19 mouse cellular contexts compared by ENCODE assay signal in the genomic region with DNA sequence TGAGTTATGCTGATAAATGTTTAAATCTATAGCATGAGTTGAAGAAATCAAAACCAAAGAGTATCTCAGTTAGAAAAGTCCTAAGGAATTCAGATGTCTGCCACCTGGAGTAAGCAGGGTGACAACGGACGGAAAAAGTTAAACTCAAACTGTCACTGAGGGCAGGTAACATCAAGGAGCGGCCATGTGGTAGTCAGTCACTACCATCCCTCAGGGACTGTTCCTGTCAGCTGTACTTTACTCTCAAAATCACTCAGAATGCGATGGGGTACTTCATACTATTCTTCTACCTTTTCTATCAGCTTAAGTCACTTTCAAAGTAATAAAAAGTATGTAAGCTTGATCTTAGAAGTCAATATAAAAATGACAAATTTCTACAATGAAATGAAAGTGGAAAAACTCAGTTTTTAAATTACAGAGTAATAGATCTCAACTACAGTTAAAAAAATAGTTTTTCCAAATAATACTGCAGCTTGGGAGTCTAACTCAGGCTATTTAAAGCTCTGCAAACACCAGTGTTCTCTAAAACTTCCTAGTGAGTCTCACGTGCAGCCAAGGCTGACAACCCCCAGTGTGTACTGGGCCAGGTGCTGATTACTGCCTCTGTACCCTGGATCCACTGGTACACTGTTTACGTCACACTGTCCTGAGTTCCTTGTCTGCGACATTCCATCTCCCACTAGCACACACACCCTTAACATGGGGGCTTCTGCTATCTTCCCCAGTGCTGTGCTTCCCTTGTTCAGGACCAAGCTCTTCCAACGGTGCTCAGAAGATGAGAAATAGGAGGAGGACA. TPM values are rescaled to one million over a fixed set of nuclear protein-coding genes. Genes with fewer than 3 reads are reported as not detected.
DNase-seq lines count a peak whose midpoint lies in the region; ATAC-seq and TF ChIP-seq lines count a peak whose summit lies in the region.
"Had no signal": no experiment of that assay in that cellular context is flagged by ENCODE, and none has a peak within 500 bp of the region (broad histone marks: within the 10 kb centered on the region; RNA-seq: fewer than 3 reads in every experiment).

No protein-coding gene starts in this region.

- TF ChIP-seq RAD21 in CH12.LX (IDR thresholded peaks at IDR 0.05; ENCODE audit: low read depth, low read length) = no peak

- TF ChIP-seq POLR2A in CH12.LX (IDR thresholded peaks at IDR 0.05; ENCODE audit: low read depth, low read length) = no peak

- peaks cover 8 to 26% of the 10 kb centered on the region in 2 experiments for H3K4me1 ChIP-seq in CH12.LX (ENCODE audit: control insufficient read depth in 1 of 2, insufficient read depth in 2 of 2)
- H3K4me1 ChIP-seq in liver, postnatal 0 days (ENCODE audit: insufficient read depth) = 0 out of 2 replicates have a peak, but pooled peaks cover 6% of the 10 kb centered on the region
- no peaks in the 10 kb centered on the region for H3K4me1 ChIP-seq in forebrain, embryonic 11.5 days (replicated peaks; ENCODE audit: control insufficient read depth, insufficient read depth, low read length)
- H3K4me1 ChIP-seq: embryonic facial prominence, embryonic 10.5 days; hindbrain, embryonic 10.5 days had no signal

- no peak overlapping the region for H3K9ac ChIP-seq in CH12.LX (ENCODE audit: insufficient read depth, low read depth)
- H3K9ac ChIP-seq in liver, postnatal 0 days (replicated peaks) = no peak overlapping the region
- no peak overlapping the region for H3K9ac ChIP-seq in forebrain, embryonic 11.5 days (ENCODE audit: low read length)

- H3K4me2 ChIP-seq in CH12.LX (ENCODE audit: insufficient read depth, low read depth, poor library complexity, severe bottlenecking) = no peak overlapping the region
- H3K4me2 ChIP-seq in liver, postnatal 0 days (ENCODE audit: low read depth, low read length) = no peak overlapping the region
- H3K4me2 ChIP-seq in forebrain, embryonic 11.5 days (ENCODE audit: low read depth, low read length, severe bottlenecking) = no peak overlapping the region

- no peak for TF ChIP-seq CTCF in layer of hippocampus, adult 2 months (conservative IDR thresholded peaks at IDR 0.05)
- TF ChIP-seq CTCF in CH12.LX (conservative IDR thresholded peaks at IDR 0.05 in 1 of 2, IDR thresholded peaks at IDR 0.05 in 1 of 2; ENCODE audit: low read depth in 2 of 2, low read length in 2 of 2) = no peak
- TF ChIP-seq CTCF in liver, postnatal 0 days (IDR thresholded peaks at IDR 0.05; ENCODE audit: low read depth) = no peak

- peak overlapping the region; percentile 11; the same call in 1 of the 2 replicates for H3K27ac ChIP-seq in layer of hippocampus, adult 2 months
- 0 out of 2 replicates have a peak overlapping the region, but pooled peaks have one; percentile 4 for H3K27ac ChIP-seq in CH12.LX (ENCODE audit: insufficient read depth, low read depth)
- H3K27ac ChIP-seq in liver, postnatal 0 days (ENCODE audit: low read depth) = peak overlapping the region; percentile 25
- no peak overlapping the region for H3K27ac ChIP-seq in forebrain, embryonic 11.5 days (ENCODE audit: low read depth, low read length)
- H3K27ac ChIP-seq: embryonic facial prominence, embryonic 10.5 days; hindbrain, embryonic 10.5 days had no signal

- no peaks in the 10 kb centered on the region for H3K27me3 ChIP-seq in CH12.LX (replicated peaks)
- H3K27me3 ChIP-seq in liver, postnatal 0 days (ENCODE audit: insufficient read depth, low read length) = no peaks in the 10 kb centered on the region
- H3K27me3 ChIP-seq in forebrain, embryonic 11.5 days (ENCODE audit: control insufficient read depth, insufficient read depth, low read length) = no peaks in the 10 kb centered on the region
- H3K27me3 ChIP-seq: megakaryocyte, embryonic 14.5 days had no signal

- ATAC-seq in granulocyte monocyte progenitor cell, adult 5-6 weeks (replicated peaks; ENCODE audit: poor library complexity, severe bottlenecking) = peak; percentile 27
- peak; percentile 86 for ATAC-seq in liver, postnatal 0 days
- ATAC-seq in forebrain, embryonic 11.5 days (replicated peaks; ENCODE audit: low FRiP score) = no peak
- ATAC-seq: midbrain, embryonic 16.5 days had no signal

- no peak for DNase-seq in layer of hippocampus, adult 2 months (ENCODE audit: low spot score in 2 of 2)
- DNase-seq in layer of hippocampus, adult 18-20 months (ENCODE audit: low spot score in 2 of 2) = no peak
- DNase-seq in CH12.LX (ENCODE audit: extremely low read depth) = peak; percentile 35
- peak; percentile 19 for DNase-seq in liver, postnatal 0 days
- no peak for DNase-seq in embryo, embryonic 10 days (ENCODE audit: low spot score)
- no peak for DNase-seq in forebrain, embryonic 11.5 days (ENCODE audit: low spot score)
- DNase-seq: adrenal gland, postnatal 25 days; cerebellum, postnatal 14 days; gastrocnemius, postnatal 14 days; kidney, postnatal 10 days; layer of hippocampus, adult 9-11 months; right cerebral cortex, postnatal 25 days; thymus, adult 18-20 months had no signal

- 0 out of 2 replicates have a peak, but pooled peaks have one; percentile 37 for TF ChIP-seq EP300 in CH12.LX (IDR thresholded peaks at IDR 0.05; ENCODE audit: low read length)
- TF ChIP-seq EP300 in liver, postnatal 0 days (IDR thresholded peaks at IDR 0.05; ENCODE audit: low read depth) = no peak

- dilution Hi-C loops in CH12.LX (cut with MboI; ENCODE audit: extremely low pct_ligation_motif_present, extremely low pct_unique_long_range_greater_than_20kb, low sequenced_read_pairs) = no loop called here

- no peak overlapping the region for H3K4me3 ChIP-seq in layer of hippocampus, adult 2 months
- H3K4me3 ChIP-seq in CH12.LX (replicated peaks in 1 of 3; ENCODE audit: low read depth in 2 of 3, low read length in 2 of 3, poor library complexity in 1 of 3) = no peak overlapping the region
- H3K4me3 ChIP-seq in liver, postnatal 0 days (ENCODE audit: low read depth, low read length) = no peak overlapping the region
- H3K4me3 ChIP-seq in forebrain, embryonic 11.5 days (ENCODE audit: low read depth, low read length) = no peak overlapping the region
- H3K4me3 ChIP-seq: embryonic facial prominence, embryonic 10.5 days; erythroblast, embryonic 14.5 days; hindbrain, embryonic 10.5 days; megakaryocyte, embryonic 14.5 days had no signal

- H3K79me2 ChIP-seq in CH12.LX (replicated peaks; ENCODE audit: control insufficient read depth, extremely low read depth, insufficient read depth, poor library complexity, severe bottlenecking) = no peaks in the 10 kb centered on the region

- H3K9me3 ChIP-seq in CH12.LX (replicated peaks; ENCODE audit: low read length) = no peaks in the 10 kb centered on the region
- H3K9me3 ChIP-seq in liver, postnatal 0 days (ENCODE audit: low read length) = no peaks in the 10 kb centered on the region
- H3K9me3 ChIP-seq in forebrain, embryonic 11.5 days (ENCODE audit: control insufficient read depth, low read length) = no peaks in the 10 kb centered on the region
- H3K9me3 ChIP-seq: embryonic facial prominence, embryonic 10.5 days; hindbrain, embryonic 10.5 days; megakaryocyte, embryonic 14.5 days had no signal

- peaks cover 5 to 20% of the 10 kb centered on the region in 2 experiments for H3K36me3 ChIP-seq in CH12.LX (replicated peaks in 1 of 2; ENCODE audit: control insufficient read depth in 1 of 2, insufficient read depth in 1 of 2, low read length in 1 of 2)
- peaks cover 4% of the 10 kb centered on the region; the same call in 1 of the 2 replicates for H3K36me3 ChIP-seq in liver, postnatal 0 days (replicated peaks; ENCODE audit: insufficient read depth, low read length)
- H3K36me3 ChIP-seq in forebrain, embryonic 11.5 days (ENCODE audit: control insufficient read depth, insufficient read depth, low read length) = peaks cover 3% of the 10 kb centered on the region; the same call in 1 of the 2 replicates

- WGBS in liver, postnatal 0 days (ENCODE audit: insufficient replicate concordance) = 60% methylated on average over 8 of the region's 8 CpGs
- WGBS in forebrain, embryonic 11.5 days = 91% methylated on average over 8 of the region's 8 CpGs

- in situ Hi-C loops in CH12.LX (cut with MboI; ENCODE audit: low pct_ligation_motif_present, low pct_unique_long_range_greater_than_20kb, low sequenced_read_pairs) = no loop called here

TF ChIP-seq in CH12.LX, 34 proteins besides CTCF, POLR2A, EP300 and RAD21 (continues in another document):
- 0 out of 2 replicates have a peak, but pooled peaks have one; percentile 45 for TF ChIP-seq CHD1 (IDR thresholded peaks at IDR 0.05; ENCODE audit: low read depth, low read length)
- TF ChIP-seq JUND (conservative IDR thresholded peaks at IDR 0.05; ENCODE audit: low read depth, low read length) = peak; percentile 82
- no peak for TF ChIP-seq E2F4 (IDR thresholded peaks at IDR 0.05; ENCODE audit: insufficient replicate concordance, low read depth, low read length)
- TF ChIP-seq MXI1 (IDR thresholded peaks at IDR 0.05; ENCODE audit: low read depth, low read length) = peak; percentile 94
- TF ChIP-seq ZMIZ1 (IDR thresholded peaks at IDR 0.05; ENCODE audit: low read depth, low read length) = no peak
- peak; percentile 60 for TF ChIP-seq JUN (IDR thresholded peaks at IDR 0.05; ENCODE audit: insufficient read depth, low read depth, low read length)
- TF ChIP-seq MAX (IDR thresholded peaks at IDR 0.05; ENCODE audit: low read length) = peak; percentile 59; the same call in 1 of the 2 replicates
- TF ChIP-seq USF2 (conservative IDR thresholded peaks at IDR 0.05; ENCODE audit: low read depth, low read length) = no peak; the same call in 1 of the 2 replicates
- TF ChIP-seq NRF1 (IDR thresholded peaks at IDR 0.05; ENCODE audit: low read depth, low read length) = no peak
- peak; percentile 92 for TF ChIP-seq MYC (IDR thresholded peaks at IDR 0.05; ENCODE audit: low read depth, low read length)
- peak; percentile 84 for TF ChIP-seq ETS1 (conservative IDR thresholded peaks at IDR 0.05; ENCODE audit: low read depth, low read length)
- TF ChIP-seq TBP (conservative IDR thresholded peaks at IDR 0.05; ENCODE audit: low read depth, low read length) = no peak
- TF ChIP-seq BHLHE40 (IDR thresholded peaks at IDR 0.05; ENCODE audit: low read depth, low read length) = peak; percentile 44; the same call in 1 of the 2 replicates
- TF ChIP-seq SIN3A (IDR thresholded peaks at IDR 0.05; ENCODE audit: low read length) = peak; percentile 68; the same call in 1 of the 2 replicates
- TF ChIP-seq PAX5 (IDR thresholded peaks at IDR 0.05; ENCODE audit: low read length) = no peak

RNA-seq across cellular contexts. Expression of a gene that starts 35.6 kb away (rescaled TPM):
- total RNA-seq in layer of hippocampus, adult 2 months (2021) = 10 to 100 TPM; 31.5 to 37.3 TPM
- total RNA-seq in layer of hippocampus, adult 18-20 months (2021) = 10 to 100 TPM; 35.2 to 37.4 TPM
- total RNA-seq in CH12.LX (2012; rRNA removed) (7.1 and 9.6 TPM in 2 replicates), CH12.LX (2014; rRNA removed) (9.2 and 10.3 TPM in 2 replicates)
- 7.2 and 7.9 TPM in 2 replicates for polyA plus RNA-seq in CH12.LX (2012; ENCODE audit: insufficient read length, low read depth)
- total RNA-seq in granulocyte monocyte progenitor cell, adult 5-6 weeks (2014; fragmentation: Nextera tagmentation) = 44.9 and 46.9 TPM in 2 replicates
- total RNA-seq in granulocyte monocyte progenitor cell, adult 5-6 weeks (2017) = 26.1 and 32.1 TPM in 2 replicates
- 2.9 and 3.5 TPM in 2 replicates for polyA plus RNA-seq in liver, postnatal 0 days (2015; fragmentation: Nextera tagmentation; extraction: Ambion mirVana)
- polyA plus RNA-seq in forebrain, embryonic 11.5 days (2014; fragmentation: Nextera tagmentation; extraction: Ambion mirVana) = 13.1 and 13.3 TPM in 2 replicates

Comparison
In these comparisons a context has a peak if more than half of its experiments do, and no peak if none do; other contexts are left out.
1. DNase-seq: peak in CH12.LX (single experiment) and liver, postnatal 0 days (single experiment); none in layer of hippocampus, adult 2 months (0 of 2), layer of hippocampus, adult 18-20 months (0 of 2), embryo, embryonic 10 days (single experiment) and forebrain, embryonic 11.5 days (single experiment).